Mouse (Mus musculus) spleen, adult 2 months (tissue): Measurements from ENCODE around the gene Ccdc22. TPM values are rescaled to one million over a fixed set of nuclear protein-coding genes. Genes with fewer than 3 reads are reported as not detected.
A peak's percentile ranks its signal among the peaks of the same experiment; 100 is the strongest.

ENCODE experiments used
- DNase-seq, 2 experiments: peaks; one replicate each; pipeline versions ENCODE4 v3.0.0 to v3.0.0-alpha.2; 2012 to 2021; ENCODE audit warnings: low spot score in 2 of 2, low read depth in 1 of 2
- H3K27ac ChIP-seq: fragments of 200-500 bp; 2 replicates; pipeline ENCODE4 v1.5.1; 2012; ENCODE audit warnings: low read length, inconsistent platforms; ENCODE audit not compliant: insufficient read depth
- H3K27me3 ChIP-seq: fragments of 200-500 bp; 2 replicates; pipeline ENCODE4 v1.6.1; 2012; ENCODE audit warnings: mild to moderate bottlenecking, moderate library complexity, low read length, inconsistent platforms; ENCODE audit not compliant: control insufficient read depth, insufficient read depth
- H3K36me3 ChIP-seq: fragments of 200-500 bp; 2 replicates; pipeline ENCODE4 v1.6.1; 2012; ENCODE audit warnings: mild to moderate bottlenecking, low read length, inconsistent platforms; ENCODE audit not compliant: control insufficient read depth, insufficient read depth
- H3K4me1 ChIP-seq: fragments of 200-500 bp; 2 replicates; pipeline ENCODE4 v1.6.1; 2011; ENCODE audit warnings: inconsistent platforms; ENCODE audit not compliant: control insufficient read depth, insufficient read depth, insufficient read length
- H3K4me3 ChIP-seq: fragments of 200-500 bp; 2 replicates; pipeline ENCODE4 v1.5.1; 2011; ENCODE audit warnings: mild to moderate bottlenecking, inconsistent platforms; ENCODE audit not compliant: insufficient read depth, insufficient read length; ENCODE audit errors: extremely low read depth
- CTCF ChIP-seq: fragments of 200-500 bp; IDR thresholded peaks from 2 replicates; pipeline ENCODE4 v1.5.1; 2011; ENCODE audit warnings: mild to moderate bottlenecking, inconsistent platforms; ENCODE audit not compliant: insufficient read depth, insufficient read length, insufficient replicate concordance; ENCODE audit errors: extremely low read depth
- POLR2A ChIP-seq: fragments of 200-500 bp; IDR thresholded peaks from 2 replicates; pipeline ENCODE4 v1.6.1; 2011; ENCODE audit warnings: low read depth, low read length, inconsistent platforms
- WGBS: fragments of 180-500 bp; shearing (Covaris S2); methylation state at CpG from one replicate; pipeline ENCODE4 v1.1.7; 2018; 5-methylcytosine and 5-hydroxymethylcytosine counted together
- polyA plus RNA-seq: library from polyadenylated mRNA; depleted of rRNA; stranded (reverse); fragments of >200 nt; gene quantifications from 2 replicates; pipeline ENCODE4 v1.2.3, GENCODE M21; 2012

The Ccdc22 gene
- polyA plus RNA-seq, 1 experiment: 15.1 TPM

DNA sequence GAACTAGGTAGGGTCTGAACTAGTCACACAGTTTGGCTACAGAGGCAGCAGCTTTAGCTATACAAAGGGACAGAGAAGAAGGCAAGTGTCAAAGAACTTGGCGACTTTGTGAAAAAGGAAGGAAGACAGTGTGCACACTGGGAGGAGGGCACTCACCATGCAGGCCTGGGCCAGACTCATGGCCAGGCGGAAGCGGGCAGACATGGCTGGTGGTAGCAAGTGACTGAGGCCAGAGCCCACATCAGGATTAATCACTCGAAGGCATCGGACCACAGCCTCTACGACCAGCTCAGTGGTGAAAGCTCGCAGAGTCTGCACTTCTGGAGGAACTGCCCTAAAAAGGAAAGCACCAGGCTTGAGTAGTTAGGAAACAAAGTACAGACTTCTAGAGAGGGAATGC, 1.3 kb downstream of the Ccdc22 start:
- no peak for TF ChIP-seq POLR2A
- no peak for TF ChIP-seq CTCF
- Histone ChIP-seq H3K27ac (no peak overlapping the region), H3K36me3 (peaks cover 4% of the 10 kb centered on the region), H3K4me3 (no peak overlapping the region), H3K4me1 (no peaks in the 10 kb centered on the region; the same call in 1 of the 2 replicates), H3K27me3 (no peaks in the 10 kb centered on the region)
- DNase-seq: no peak
- 59% methylated on average over 7 of the region's 7 CpGs for WGBS

DNA sequence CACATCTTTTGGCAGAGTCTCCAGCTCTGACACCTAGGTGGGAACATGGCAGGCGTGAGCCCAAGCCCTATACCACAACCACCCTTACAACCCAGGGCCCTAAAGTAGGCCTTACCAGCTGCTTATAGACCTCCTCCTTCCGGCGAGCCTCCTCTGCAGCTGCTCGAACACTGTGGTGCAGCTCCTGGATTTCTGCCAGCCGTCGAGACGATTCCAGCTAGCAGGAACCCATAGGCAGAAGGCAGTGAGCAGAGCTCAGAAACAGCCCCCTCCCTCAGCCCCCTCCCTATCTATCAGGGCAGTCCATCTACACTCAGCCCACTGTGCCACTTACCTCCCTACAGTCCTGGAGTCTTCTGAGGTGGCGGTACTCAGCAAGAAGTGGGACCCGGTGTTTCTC, 9.9 kb downstream of the Ccdc22 start:
- TF ChIP-seq CTCF (no peak), POLR2A (no peak)
- no peaks in the 10 kb centered on the region for H3K27me3 ChIP-seq
- no peak overlapping the region for H3K4me3 ChIP-seq
- H3K27ac ChIP-seq: no peak overlapping the region
- H3K36me3 ChIP-seq: peaks cover 13% of the 10 kb centered on the region
- no peak for DNase-seq
- 89% methylated on average over 9 of the region's 9 CpGs for WGBS
- H3K4me1 ChIP-seq: no peaks in the 10 kb centered on the region

DNA sequence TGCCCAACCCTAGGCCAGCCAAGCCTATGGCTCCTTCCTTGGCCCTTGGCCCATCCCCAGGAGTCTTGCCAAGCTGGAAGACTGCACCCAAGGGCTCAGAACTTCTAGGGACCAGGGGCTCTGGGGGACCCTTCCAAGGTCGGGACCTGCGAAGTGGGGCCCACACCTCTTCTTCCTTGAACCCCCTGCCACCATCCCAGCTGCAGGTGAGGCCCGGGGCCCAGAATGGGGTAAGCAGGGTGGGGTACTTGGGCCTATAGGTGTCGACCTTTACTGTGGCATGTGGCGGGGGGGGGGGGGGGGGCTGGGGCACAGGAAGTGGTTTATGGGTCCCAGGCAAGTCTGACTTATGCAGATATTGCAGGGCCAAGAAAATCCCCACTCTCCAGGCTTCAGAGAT, 19.0 kb downstream of the Ccdc22 start:
- Histone ChIP-seq H3K36me3 (0 out of 2 replicates have a peak, but pooled peaks cover 1% of the 10 kb centered on the region), H3K27me3 (no peaks in the 10 kb centered on the region), H3K4me1 (peaks cover 6% of the 10 kb centered on the region; the same call in 1 of the 2 replicates), H3K4me3 (no peak overlapping the region), H3K27ac (0 out of 2 replicates have a peak overlapping the region, but pooled peaks have one; percentile 29)
- WGBS: 70% methylated on average over 4 of the region's 5 CpGs
- TF ChIP-seq POLR2A (no peak), CTCF (no peak)
- no peak for DNase-seq

DNA sequence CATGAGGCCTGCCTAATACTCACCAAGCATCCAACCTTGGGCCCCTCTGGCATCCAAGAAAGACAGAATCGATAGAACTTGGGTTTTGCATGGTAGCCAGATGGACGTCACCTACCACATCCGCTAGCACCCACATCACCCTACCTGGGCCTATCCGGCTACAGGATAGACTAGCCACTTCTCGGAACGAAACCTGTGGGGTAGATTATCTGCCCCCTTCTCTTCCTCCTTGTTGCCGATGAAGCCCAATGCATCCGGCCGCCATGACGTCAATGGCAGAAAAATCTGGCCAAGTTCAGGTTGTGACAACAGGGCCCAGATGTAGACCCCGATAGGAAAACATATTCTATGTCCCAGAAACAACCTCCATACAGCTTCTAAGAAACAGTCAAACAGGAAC, 21.4 kb downstream of the Ccdc22 start:
- no peaks in the 10 kb centered on the region for H3K27me3 ChIP-seq
- H3K4me1 ChIP-seq: peaks cover 6% of the 10 kb centered on the region; the same call in 1 of the 2 replicates
- no peak overlapping the region for H3K27ac ChIP-seq
- DNase-seq: no peak
- WGBS: 88% methylated on average over 11 of the region's 11 CpGs
- H3K4me3 ChIP-seq: no peak overlapping the region
- H3K36me3 ChIP-seq: no peaks in the 10 kb centered on the region
- TF ChIP-seq CTCF (no peak), POLR2A (no peak)

DNA sequence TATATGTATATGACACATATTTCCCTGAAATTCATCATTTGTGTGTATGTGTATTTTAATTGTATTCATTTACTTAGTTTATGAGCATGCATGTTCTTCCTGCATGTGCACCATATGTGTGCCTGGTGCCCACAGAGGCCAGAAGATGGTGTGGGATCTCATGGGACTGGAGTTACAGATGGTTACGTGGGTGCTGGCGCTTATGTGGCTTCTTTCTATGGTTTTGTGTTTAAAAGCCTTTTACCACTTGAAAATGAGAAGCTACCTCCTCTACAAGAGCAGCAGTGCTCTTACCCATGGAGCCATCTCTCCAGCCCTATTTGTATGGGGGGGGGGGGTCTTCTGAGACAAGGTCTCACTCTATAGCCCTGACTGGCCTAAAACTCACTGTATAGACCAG, 24.2 kb downstream of the Ccdc22 start:
- 72% methylated on average over 2 of the region's 2 CpGs for WGBS
- Histone ChIP-seq H3K27ac (no peak overlapping the region), H3K4me3 (no peak overlapping the region), H3K27me3 (no peaks in the 10 kb centered on the region), H3K4me1 (no peaks in the 10 kb centered on the region; the same call in 1 of the 2 replicates), H3K36me3 (no peaks in the 10 kb centered on the region)
- TF ChIP-seq POLR2A (no peak), CTCF (no peak)
- no peak for DNase-seq

DNA sequence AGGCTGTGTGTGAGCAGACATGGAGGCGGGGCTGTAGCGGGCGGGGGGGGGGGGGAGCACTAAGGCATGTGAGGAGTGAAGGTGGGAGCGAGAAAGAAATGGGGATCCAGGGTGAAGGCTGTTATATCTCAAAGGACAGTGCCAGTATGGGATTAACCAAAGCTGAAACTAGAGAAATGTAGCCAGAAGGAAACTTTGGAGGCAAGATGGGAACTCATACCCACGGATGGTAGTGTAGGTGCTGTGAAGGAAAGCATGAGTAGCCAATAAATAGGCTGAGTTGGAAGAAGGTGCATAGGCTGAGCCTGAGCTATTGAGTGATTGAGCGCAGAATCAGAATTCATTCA, 30.5 kb downstream of the Ccdc22 start:
- peak overlapping the region; percentile 77; the same call in 1 of the 2 replicates for H3K4me3 ChIP-seq
- no peaks in the 10 kb centered on the region for H3K36me3 ChIP-seq
- no peaks in the 10 kb centered on the region for H3K27me3 ChIP-seq
- TF ChIP-seq POLR2A: no peak
- TF ChIP-seq CTCF: no peak
- DNase-seq: no peak
- peaks cover 15% of the 10 kb centered on the region for H3K4me1 ChIP-seq
- 37% methylated on average over 6 of the region's 6 CpGs for WGBS
- H3K27ac ChIP-seq: no peak overlapping the region; the same call in 1 of the 2 replicates

DNA sequence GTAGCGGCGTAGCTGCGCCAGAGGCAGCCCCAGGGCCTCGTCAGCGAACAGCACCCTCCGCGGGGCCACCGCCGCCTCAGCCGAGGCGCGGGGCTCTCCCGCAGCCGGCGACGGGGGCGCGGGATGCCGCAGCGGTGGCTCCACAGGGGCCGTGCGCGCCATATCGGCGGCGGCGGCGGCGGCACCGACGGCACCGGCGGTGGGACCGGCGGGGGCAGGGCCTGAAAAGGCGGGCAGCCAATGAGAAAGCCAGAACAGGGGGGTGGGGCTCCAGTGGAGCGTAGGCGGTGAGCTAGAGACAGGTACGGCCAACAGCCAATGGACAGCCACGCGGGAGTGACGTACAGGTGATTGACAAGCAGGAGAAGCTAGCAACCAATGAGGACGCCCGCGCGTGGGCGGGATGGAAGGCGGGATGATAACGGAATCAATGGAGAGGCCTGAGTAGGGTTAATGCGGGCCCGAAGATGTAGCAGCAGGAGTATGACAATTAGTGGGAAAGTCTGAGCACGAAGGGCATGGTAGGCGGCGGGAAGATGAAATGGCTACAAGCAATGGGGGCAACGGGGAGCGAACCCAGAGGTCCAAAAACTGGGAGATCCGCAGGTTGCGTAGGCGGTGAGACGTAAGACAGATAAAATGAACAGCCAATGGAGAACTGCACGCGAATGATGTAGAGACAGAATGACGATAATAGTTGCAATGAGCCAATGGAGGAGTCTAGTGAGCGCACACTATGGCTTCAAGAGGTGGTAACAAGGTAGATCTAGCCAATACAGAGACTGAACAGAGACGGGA, 31.0 kb downstream of the Ccdc22 start, which contains the start of gene Ppp1r3f:
Ppp1r3f (minus strand) TSS at position 197 of the 798 bp plus-strand sequence.
- Histone ChIP-seq H3K27me3 (no peaks in the 10 kb centered on the region), H3K36me3 (no peaks in the 10 kb centered on the region), H3K4me1 (peaks cover 15% of the 10 kb centered on the region), H3K27ac (peak within 1 kb of the TSS; percentile 91), H3K4me3 (peak within 1 kb of the TSS; percentile 77)
- 42% methylated on average over 65 of the region's 65 CpGs for WGBS
- DNase-seq: peak; percentile 91 to 92
- TF ChIP-seq CTCF (no peak), POLR2A (0 out of 2 replicates have a peak, but pooled peaks have one; percentile 2)
